Mouse (Mus musculus) embryonic facial prominence, embryonic 14.5 days (tissue): ENCODE measurements around the gene Hmx2. TPM values are rescaled to one million over a fixed set of nuclear protein-coding genes. Genes with fewer than 3 reads are reported as not detected.
A peak's percentile ranks its signal among the peaks of the same experiment; 100 is the strongest.

Experiments used
- ATAC-seq: fragments of 200-750 bp; cut with Nextera tagmentation; 2 replicates; pipeline ENCODE4 v1.8.0; 2017; ENCODE audit warnings: low read depth, moderate number of reproducible peaks, moderate TSS enrichment
- DNase-seq: peaks from one replicate; pipeline ENCODE4 v3.0.0-alpha.2; 2015; ENCODE audit warnings: low spot score
- H3K27ac ChIP-seq: fragments of 300-500 bp; sonication (generic); replicated peaks from 2 replicates; pipeline ENCODE4 v1.5.1; 2014; ENCODE audit warnings: low read depth, mild to moderate bottlenecking, low read length, moderate library complexity
- H3K27me3 ChIP-seq: fragments of 300-500 bp; sonication (generic); replicated peaks from 2 replicates; pipeline ENCODE4 v1.6.1; 2014; ENCODE audit warnings: low read length; ENCODE audit not compliant: control insufficient read depth, insufficient read depth
- H3K36me3 ChIP-seq: fragments of 300-500 bp; sonication (generic); 2 replicates; pipeline ENCODE4 v1.6.1; 2014; ENCODE audit warnings: low read length, mixed read lengths; ENCODE audit not compliant: control insufficient read depth, insufficient read depth
- H3K4me1 ChIP-seq: fragments of 300-500 bp; sonication (generic); 2 replicates; pipeline ENCODE4 v1.6.1; 2014; ENCODE audit warnings: antibody characterized with exemption, low read length; ENCODE audit not compliant: control insufficient read depth, insufficient read depth
- H3K4me2 ChIP-seq: fragments of 300-500 bp; sonication (generic); 2 replicates; pipeline ENCODE4 v1.6.1; 2014; ENCODE audit warnings: low read depth, mild to moderate bottlenecking, low read length, moderate library complexity, mixed read lengths
- H3K4me3 ChIP-seq: fragments of 300-500 bp; sonication (generic); 2 replicates; pipeline ENCODE4 v1.5.1; 2014; ENCODE audit warnings: low read depth, mild to moderate bottlenecking, low read length
- H3K9ac ChIP-seq: fragments of 300-500 bp; sonication (generic); 2 replicates; pipeline ENCODE4 v1.6.1; 2014; ENCODE audit warnings: low read depth, mild to moderate bottlenecking, low read length, moderate library complexity, mixed read lengths
- H3K9me3 ChIP-seq: fragments of 300-500 bp; sonication (generic); 2 replicates; pipeline ENCODE4 v1.6.1; 2016; ENCODE audit warnings: low read length; ENCODE audit not compliant: control insufficient read depth
- WGBS: fragments of 180-500 bp; shearing (Covaris S2); extraction: QIAGEN DNeasy Blood & Tissue Kit; methylation state at CpG from one replicate; pipeline ENCODE4 v1.1.7; 2014; 5-methylcytosine and 5-hydroxymethylcytosine counted together
- polyA plus RNA-seq: library from polyadenylated mRNA; unstranded; fragments of >200 nt; fragmentation: Nextera tagmentation; extraction: Ambion mirVana; gene quantifications from 2 replicates; pipeline ENCODE4 v1.2.1, GENCODE M21; 2014

Gene Hmx2
- 0.17 and 0.39 TPM in 2 replicates for polyA plus RNA-seq

- peaks cover under 1% of the 10 kb centered on the region; the same call in 1 of the 2 replicates for H3K4me1 ChIP-seq
- H3K4me3 ChIP-seq: no peak within 1 kb of the TSS
- H3K4me2 ChIP-seq: no peak within 1 kb of the TSS
- peaks cover 100% of the 10 kb centered on the region for H3K27me3 ChIP-seq
- no peak within 1 kb of the TSS for H3K9ac ChIP-seq
- H3K27ac ChIP-seq: no peak within 1 kb of the TSS
- ATAC-seq (no peak), DNase-seq (no peak)
- no peaks in the 10 kb centered on the region for H3K9me3 ChIP-seq
- WGBS: 4% methylated on average over 3 of the region's 3 CpGs
- H3K36me3 ChIP-seq: no peaks in the 10 kb centered on the region
Measured at GRCm38 (mm10) chr7:131548473-131548872, at the start of gene Hmx2. Gene Hmx2 (plus strand): TSS chr7:131548773.

GRCm38 (mm10) chr7:131503739-131504138 lies 44.8 kb upstream of the Hmx2 start:
- H3K9ac ChIP-seq: no peak overlapping the region
- H3K36me3 ChIP-seq: no peaks in the 10 kb centered on the region
- no peak overlapping the region for H3K27ac ChIP-seq
- no peaks in the 10 kb centered on the region for H3K4me1 ChIP-seq
- 62% methylated on average over 2 of the region's 2 CpGs for WGBS
- no peak overlapping the region for H3K4me2 ChIP-seq
- DNase-seq (no peak), ATAC-seq (no peak)
- H3K27me3 ChIP-seq: no peaks in the 10 kb centered on the region
- no peaks in the 10 kb centered on the region for H3K9me3 ChIP-seq
- H3K4me3 ChIP-seq: no peak overlapping the region

- H3K27me3 ChIP-seq: peaks cover 76% of the 10 kb centered on the region
- H3K4me2 ChIP-seq: no peak overlapping the region
- DNase-seq (peak; percentile 92), ATAC-seq (peak; percentile 74; the same call in 1 of the 2 replicates)
- H3K9me3 ChIP-seq: no peaks in the 10 kb centered on the region
- H3K4me3 ChIP-seq: no peak overlapping the region
- H3K9ac ChIP-seq: no peak overlapping the region
- 1% methylated on average over 7 of the region's 7 CpGs for WGBS
- H3K36me3 ChIP-seq: no peaks in the 10 kb centered on the region
- no peak overlapping the region for H3K27ac ChIP-seq
- peaks cover 18% of the 10 kb centered on the region for H3K4me1 ChIP-seq
Measured at GRCm38 (mm10) chr7:131539979-131540378, 8.6 kb upstream of the Hmx2 start.

- Histone ChIP-seq H3K36me3 (no peaks in the 10 kb centered on the region), H3K27me3 (peaks cover 91% of the 10 kb centered on the region), H3K9ac (no peak overlapping the region), H3K9me3 (no peaks in the 10 kb centered on the region), H3K4me2 (peak overlapping the region; percentile 67), H3K27ac (no peak overlapping the region), H3K4me3 (peak overlapping the region; percentile 36), H3K4me1 (peaks cover 18% of the 10 kb centered on the region)
- WGBS: 1% methylated on average over 39 of the region's 41 CpGs
- no peak for DNase-seq
- no peak for ATAC-seq
Measured at GRCm38 (mm10) chr7:131541184-131542114, 7.1 kb upstream of the Hmx2 start.

- Histone ChIP-seq H3K4me1 (peaks cover 18% of the 10 kb centered on the region), H3K9me3 (no peaks in the 10 kb centered on the region), H3K9ac (peak within 1 kb of the TSS; percentile 46; the same call in 1 of the 2 replicates), H3K27ac (no peak within 1 kb of the TSS), H3K36me3 (no peaks in the 10 kb centered on the region), H3K4me2 (peak within 1 kb of the TSS; percentile 67), H3K27me3 (peaks cover 96% of the 10 kb centered on the region), H3K4me3 (peak within 1 kb of the TSS; percentile 36)
- peak; percentile 51; the same call in 1 of the 2 replicates for ATAC-seq
- DNase-seq: peak; percentile 20
- WGBS: 1% methylated on average over 46 of the region's 65 CpGs
Measured at GRCm38 (mm10) chr7:131542115-131542871, 6.3 kb upstream of the Hmx2 start, which contains the start of gene Hmx3. Gene Hmx3 (plus strand): TSS chr7:131542867.

GRCm38 (mm10) chr7:131542872-131543622 lies 5.5 kb upstream of the Hmx2 start:
- Histone ChIP-seq H3K27me3 (peaks cover 98% of the 10 kb centered on the region), H3K9me3 (no peaks in the 10 kb centered on the region), H3K9ac (peak overlapping the region; percentile 46; the same call in 1 of the 2 replicates), H3K4me2 (peak overlapping the region; percentile 67), H3K4me1 (peaks cover 18% of the 10 kb centered on the region), H3K4me3 (peak overlapping the region; percentile 36), H3K36me3 (no peaks in the 10 kb centered on the region), H3K27ac (no peak overlapping the region)
- DNase-seq (no peak), ATAC-seq (no peak)
- WGBS: 2% methylated on average over 38 of the region's 71 CpGs

- H3K27me3 ChIP-seq: peaks cover 100% of the 10 kb centered on the region
- peaks cover 18% of the 10 kb centered on the region for H3K4me1 ChIP-seq
- no peaks in the 10 kb centered on the region for H3K9me3 ChIP-seq
- H3K9ac ChIP-seq: no peak overlapping the region
- H3K36me3 ChIP-seq: no peaks in the 10 kb centered on the region
- peak overlapping the region; percentile 67 for H3K4me2 ChIP-seq
- peak overlapping the region; percentile 36 for H3K4me3 ChIP-seq
- H3K27ac ChIP-seq: no peak overlapping the region
- DNase-seq: no peak
- no peak for ATAC-seq
- WGBS: under 1% methylated on average over 61 of the region's 75 CpGs
Measured at GRCm38 (mm10) chr7:131543623-131544481, 4.7 kb upstream of the Hmx2 start.
